In the genomic region with DNA sequence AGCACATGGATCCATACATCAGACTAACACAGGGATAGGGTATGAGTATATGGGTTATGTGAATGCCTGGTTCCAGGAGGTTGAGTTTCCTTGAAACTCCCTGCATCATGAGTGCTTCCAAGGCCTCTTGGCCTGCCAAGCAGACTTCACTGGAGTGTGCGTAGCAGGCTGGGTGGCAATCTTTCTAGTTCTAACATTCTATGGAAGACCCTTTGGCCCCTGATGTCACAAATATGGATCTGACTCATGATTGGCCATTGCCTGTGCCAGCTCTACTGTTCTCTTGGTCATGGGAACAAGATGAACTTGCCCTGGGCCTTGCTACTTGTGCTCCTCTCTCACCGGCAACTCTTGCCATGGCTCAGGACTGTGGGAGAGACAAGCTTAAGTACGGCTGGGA, we compare ENCODE assay signal across 42 mouse cellular contexts. TPM values are rescaled to one million over a fixed set of nuclear protein-coding genes. Genes with fewer than 3 reads are reported as not detected.
"Had no signal": no experiment of that assay in that cellular context is flagged by ENCODE, and none has a peak within 500 bp of the region (broad histone marks: within the 10 kb centered on the region; RNA-seq: fewer than 3 reads in every experiment).

A gene (plus strand): TSS at position 301 of the 400 bp plus-strand sequence.

- H3K27me3 ChIP-seq: heart, embryonic 15.5 days; hindbrain, embryonic 12.5 days; hindbrain, embryonic 15.5 days; intestine, embryonic 15.5 days; kidney, embryonic 15.5 days had no signal

- DNase-seq: heart, postnatal 10 days; heart, postnatal 14 days; heart, postnatal 36 days; heart, postnatal 4 days; kidney, adult 11 months; kidney, adult 18-20 months; kidney, adult 2 months; kidney, adult 8-10 months; kidney, adult 9 months; kidney, postnatal 10 days; kidney, postnatal 14 days; kidney, postnatal 25 days; kidney, postnatal 36 days; kidney, postnatal 4 days; layer of hippocampus, adult 9-11 months; layer of hippocampus, postnatal 36 days had no signal

- H3K27ac ChIP-seq: heart, embryonic 10.5 days; heart, embryonic 13.5 days; heart, embryonic 15.5 days; hindbrain, embryonic 10.5 days; hindbrain, embryonic 12.5 days; hindbrain, embryonic 13.5 days; hindbrain, embryonic 14.5 days; hindbrain, embryonic 15.5 days; hindbrain, postnatal 0 days; intestine, embryonic 15.5 days; kidney, embryonic 15.5 days; kidney, postnatal 0 days; layer of hippocampus, adult 2 months had no signal

- H3K4me1 ChIP-seq: heart, embryonic 10.5 days; heart, embryonic 12.5 days; heart, embryonic 13.5 days; heart, embryonic 15.5 days; hindbrain, embryonic 15.5 days; intestine, embryonic 15.5 days had no signal

- H3K4me3 ChIP-seq: heart, embryonic 10.5 days; heart, embryonic 12.5 days; heart, embryonic 13.5 days; heart, embryonic 15.5 days; hindbrain, embryonic 10.5 days; hindbrain, embryonic 12.5 days; hindbrain, embryonic 13.5 days; hindbrain, embryonic 15.5 days; intestine, embryonic 15.5 days; kidney, embryonic 15.5 days; layer of hippocampus, adult 2 months had no signal

- H3K36me3 ChIP-seq: heart, embryonic 10.5 days; heart, embryonic 12.5 days; heart, embryonic 13.5 days; heart, embryonic 15.5 days; hindbrain, embryonic 10.5 days; hindbrain, embryonic 12.5 days; hindbrain, embryonic 13.5 days; hindbrain, embryonic 15.5 days; intestine, embryonic 15.5 days; kidney, embryonic 15.5 days had no signal

RNA-seq across cellular contexts. Expression of the gene that starts here (rescaled TPM):
- polyA plus RNA-seq: heart, embryonic 10.5 days; heart, embryonic 11.5 days; heart, embryonic 12.5 days; heart, embryonic 13.5 days; heart, embryonic 14.5 days; heart, embryonic 15.5 days; heart, embryonic 16.5 days; heart, postnatal 0 days; hindbrain, embryonic 10.5 days; hindbrain, embryonic 11.5 days; hindbrain, embryonic 12.5 days; hindbrain, embryonic 14.5 days; hindbrain, embryonic 15.5 days; hindbrain, embryonic 16.5 days; hindbrain, postnatal 0 days; inflammation-experienced regulatory T-cells, adult 6 months; intestine, embryonic 14.5 days; intestine, embryonic 15.5 days; intestine, postnatal 0 days; kidney, embryonic 14.5 days; kidney, embryonic 15.5 days; kidney, embryonic 16.5 days; kidney, postnatal 0 days; large intestine, adult 2 months had no signal
